In the genomic region with DNA sequence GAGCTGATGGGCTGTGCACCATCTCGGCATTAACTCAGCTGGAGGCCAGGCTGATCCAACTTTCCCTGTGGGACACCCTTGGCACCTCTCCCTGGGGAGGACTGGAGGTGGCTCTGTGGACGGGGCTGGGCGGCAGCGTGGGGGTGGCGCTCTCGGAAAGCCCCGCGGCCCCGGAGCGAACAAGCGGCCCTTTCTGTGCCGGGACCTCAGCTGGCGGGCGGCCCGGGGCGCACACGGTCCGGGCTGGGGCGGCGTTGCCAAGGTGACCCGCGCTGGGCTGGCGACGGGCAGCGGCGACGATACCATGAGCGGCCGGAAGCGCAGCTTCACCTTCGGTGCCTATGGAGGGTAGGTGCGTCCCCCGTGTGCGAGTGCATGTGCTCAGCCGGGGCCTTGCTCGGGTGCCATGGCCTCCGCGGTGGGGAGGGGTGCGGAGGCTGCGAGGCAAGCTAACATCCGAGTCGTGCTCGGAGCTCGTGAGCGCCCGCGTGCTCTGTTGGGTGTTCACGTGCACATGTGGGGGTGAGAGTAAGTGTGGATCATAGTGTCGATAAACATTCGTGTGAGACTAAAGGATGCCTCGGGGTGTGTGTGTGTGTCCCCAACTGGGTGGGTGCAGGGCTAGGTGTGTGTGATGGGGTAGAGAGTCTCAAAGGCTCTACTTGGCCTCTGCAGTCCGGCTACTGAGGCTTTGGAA, we compare ENCODE assay signal across 8 mouse cellular contexts. TPM values are rescaled to one million over a fixed set of nuclear protein-coding genes. Genes with fewer than 3 reads are reported as not detected.
DNase-seq lines count a peak whose midpoint lies in the region; ATAC-seq and TF ChIP-seq lines count a peak whose summit lies in the region.

No protein-coding gene starts in this region.

- intact Hi-C loops in left cerebral cortex, adult 2 months (cut with DNase I), result loop anchor here (5.0 kb wide), 1 partner anchor 156 kb away; no protein-coding TSS in a partner anchor

- ATAC-seq in embryonic facial prominence, embryonic 13.5 days (ENCODE audit: insufficient number of reproducible peaks, insufficient read depth, low FRiP score, low TSS enrichment, low read depth), result no peak
- ATAC-seq in hindbrain, postnatal 0 days, result peak; percentile 60
- peak; percentile 55; the same call in 1 of the 2 replicates for ATAC-seq in neural tube, embryonic 11.5 days (ENCODE audit: insufficient read depth, low FRiP score, low TSS enrichment)

- H3K9me3 ChIP-seq in embryonic facial prominence, embryonic 13.5 days, result no peaks in the 10 kb centered on the region
- no peaks in the 10 kb centered on the region for H3K9me3 ChIP-seq in hindbrain, postnatal 0 days (ENCODE audit: low read length)
- H3K9me3 ChIP-seq in neural tube, embryonic 11.5 days (ENCODE audit: control insufficient read depth, low read length), result no peaks in the 10 kb centered on the region

- peak overlapping the region; percentile 77 for H3K4me3 ChIP-seq in testis, adult 2 months (ENCODE audit: control insufficient read depth, low read depth, low read length)
- H3K4me3 ChIP-seq in embryonic facial prominence, embryonic 13.5 days, result peak overlapping the region; percentile 40
- peak overlapping the region; percentile 31 for H3K4me3 ChIP-seq in hindbrain, postnatal 0 days (ENCODE audit: low read length)
- H3K4me3 ChIP-seq in left cerebral cortex, adult 2 months, result peak overlapping the region; percentile 48
- H3K4me3 ChIP-seq in neural tube, embryonic 11.5 days (ENCODE audit: low read depth, low read length), result peak overlapping the region; percentile 27

- H3K27ac ChIP-seq in testis, adult 2 months (ENCODE audit: control insufficient read depth, insufficient read depth, low read depth, low read length), result no peak overlapping the region
- H3K27ac ChIP-seq in embryonic facial prominence, embryonic 13.5 days, result no peak overlapping the region
- peak overlapping the region; percentile 86 for H3K27ac ChIP-seq in hindbrain, postnatal 0 days
- peak overlapping the region; percentile 81 for H3K27ac ChIP-seq in left cerebral cortex, adult 2 months
- H3K27ac ChIP-seq in neural tube, embryonic 11.5 days (ENCODE audit: low read depth, low read length), result no peak overlapping the region

- WGBS in embryonic facial prominence, embryonic 13.5 days, result 4% methylated on average over 52 of the region's 52 CpGs
- 4% methylated on average over 52 of the region's 52 CpGs for WGBS in hindbrain, postnatal 0 days
- WGBS in neural tube, embryonic 11.5 days, result 7% methylated on average over 52 of the region's 52 CpGs

- H3K36me3 ChIP-seq in testis, adult 2 months (ENCODE audit: control insufficient read depth, insufficient read depth, low read length), result no peaks in the 10 kb centered on the region
- no peaks in the 10 kb centered on the region for H3K36me3 ChIP-seq in embryonic facial prominence, embryonic 13.5 days
- H3K36me3 ChIP-seq in hindbrain, postnatal 0 days (ENCODE audit: insufficient read depth, low read length), result no peaks in the 10 kb centered on the region
- no peaks in the 10 kb centered on the region for H3K36me3 ChIP-seq in neural tube, embryonic 11.5 days (ENCODE audit: control insufficient read depth, insufficient read depth, low read length)

- TF ChIP-seq POLR2A in testis, adult 2 months (IDR thresholded peaks at IDR 0.05; ENCODE audit: control insufficient read depth, low read depth, low read length), result no peak

- TF ChIP-seq CTCF in testis, adult 2 months (IDR thresholded peaks at IDR 0.05; ENCODE audit: control insufficient read depth, insufficient read depth, insufficient replicate concordance, low read depth, low read length), result no peak
- no peak for TF ChIP-seq CTCF in hindbrain, postnatal 0 days (IDR thresholded peaks at IDR 0.05; ENCODE audit: low read depth)
- no peak; the same call in none of the 2 replicates for TF ChIP-seq CTCF in left cerebral cortex, adult 2 months (IDR thresholded peaks at IDR 0.05)

- DNase-seq in testis, postnatal 14 days (ENCODE audit: low spot score), result no peak
- peak; percentile 83 for DNase-seq in hindbrain, postnatal 0 days (ENCODE audit: low spot score)
- DNase-seq in left cerebral cortex, adult 2 months (ENCODE audit: extremely low spot score in 1 of 2, low spot score in 2 of 2), result peak; percentile 68 to 83
- DNase-seq in neural tube, embryonic 11.5 days (ENCODE audit: low spot score), result peak; percentile 68
- no peak for DNase-seq in urinary bladder, adult 18-20 months (ENCODE audit: low spot score in 2 of 2)
- DNase-seq in thymus, postnatal 36 days, result no peak

- H3K4me2 ChIP-seq in embryonic facial prominence, embryonic 13.5 days, result peak overlapping the region; percentile 72
- peak overlapping the region; percentile 71 for H3K4me2 ChIP-seq in hindbrain, postnatal 0 days (ENCODE audit: low read depth, low read length)
- H3K4me2 ChIP-seq in neural tube, embryonic 11.5 days (ENCODE audit: low read depth), result peak overlapping the region; percentile 63

- peaks cover 14% of the 10 kb centered on the region for H3K4me1 ChIP-seq in testis, adult 2 months (ENCODE audit: control insufficient read depth, insufficient read depth, low read length)
- H3K4me1 ChIP-seq in embryonic facial prominence, embryonic 13.5 days, result peaks cover 22% of the 10 kb centered on the region
- peaks cover 20% of the 10 kb centered on the region; the same call in 1 of the 2 replicates for H3K4me1 ChIP-seq in hindbrain, postnatal 0 days (ENCODE audit: insufficient read depth, low read length)
- H3K4me1 ChIP-seq in neural tube, embryonic 11.5 days (ENCODE audit: control insufficient read depth, insufficient read depth, low read length), result peaks cover 6% of the 10 kb centered on the region; the same call in 1 of the 2 replicates

- H3K9ac ChIP-seq in embryonic facial prominence, embryonic 13.5 days, result peak overlapping the region; percentile 58
- H3K9ac ChIP-seq in hindbrain, postnatal 0 days (replicated peaks; ENCODE audit: low read length), result peak overlapping the region; percentile 47
- peak overlapping the region; percentile 42 for H3K9ac ChIP-seq in neural tube, embryonic 11.5 days (ENCODE audit: low read length)

- H3K27me3 ChIP-seq in testis, adult 2 months (ENCODE audit: control insufficient read depth, insufficient read depth, low read length), result no peaks in the 10 kb centered on the region
- peaks cover 76% of the 10 kb centered on the region for H3K27me3 ChIP-seq in embryonic facial prominence, embryonic 13.5 days
- H3K27me3 ChIP-seq in hindbrain, postnatal 0 days (ENCODE audit: insufficient read depth, low read length), result no peaks in the 10 kb centered on the region
- peaks cover 21% of the 10 kb centered on the region for H3K27me3 ChIP-seq in neural tube, embryonic 11.5 days (ENCODE audit: control insufficient read depth, insufficient read depth, low read length)

RNA-seq across cellular contexts. Expression of gene Rap1gap, which starts 17.0 kb away (rescaled TPM):
- 20.8 and 27.9 TPM in 2 replicates for polyA plus RNA-seq in testis, adult 2 months (2012; rRNA removed)
- polyA plus RNA-seq in embryonic facial prominence, embryonic 13.5 days (2015; fragmentation: Nextera tagmentation; extraction: Ambion mirVana), result 15.7 and 17.0 TPM in 2 replicates
- 277 and 282 TPM in 2 replicates for total RNA-seq in hindbrain, postnatal 0 days (2014; rRNA removed)
- polyA plus RNA-seq in hindbrain, postnatal 0 days (2015; fragmentation: Nextera tagmentation; extraction: Ambion mirVana), result 105 and 110 TPM in 2 replicates
- 100 to 1,000 TPM; 267 to 315 TPM for total RNA-seq in left cerebral cortex, adult 2 months (2021)
- 7.5 and 10.0 TPM in 2 replicates for polyA plus RNA-seq in neural tube, embryonic 11.5 days (2014; fragmentation: Nextera tagmentation; extraction: Ambion mirVana)

Comparison
In these comparisons a context has a peak if more than half of its experiments do, and no peak if none do; other contexts are left out.
1. H3K27ac ChIP-seq: peak in hindbrain, postnatal 0 days (single experiment) and left cerebral cortex, adult 2 months (single experiment); none in testis, adult 2 months (single experiment), embryonic facial prominence, embryonic 13.5 days (single experiment) and neural tube, embryonic 11.5 days (single experiment).
2. H3K4me3 ChIP-seq: peak in every context shown above with its lines; median percentile 77 in testis, adult 2 months; 48 in left cerebral cortex, adult 2 months; 40 in embryonic facial prominence, embryonic 13.5 days; 31 in hindbrain, postnatal 0 days; 27 in neural tube, embryonic 11.5 days.
3. DNase-seq: peak in hindbrain, postnatal 0 days (single experiment), left cerebral cortex, adult 2 months (2 of 2) and neural tube, embryonic 11.5 days (single experiment); none in testis, postnatal 14 days (single experiment), urinary bladder, adult 18-20 months (0 of 2) and thymus, postnatal 36 days (0 of 2).
4. Peak in every context shown above with its lines, with median percentiles within 50 percentile points of each other: H3K4me2 ChIP-seq and H3K9ac ChIP-seq.